Mouse (Mus musculus) MEL (cell line): Measurements from ENCODE around the gene Poldip2.

ENCODE experiments used
- CTCF ChIP-seq, 3 experiments: IDR thresholded peaks in 2 of 3; conservative IDR thresholded peaks in 1 of 3; 2 replicates each; pipeline ENCODE4 v1.5.1; 2011 to 2012; ENCODE audit warnings: low read length in 3 of 3, low read depth in 2 of 3, mild to moderate bottlenecking in 2 of 3, improper control_type of control experiment in 1 of 3, inconsistent platforms in 1 of 3, mixed read lengths in 1 of 3, moderate library complexity in 1 of 3; ENCODE audit not compliant: control insufficient read depth in 1 of 3, insufficient read depth in 1 of 3, poor library complexity in 1 of 3, severe bottlenecking in 1 of 3
- POLR2AphosphoS2 ChIP-seq: IDR thresholded peaks from 2 replicates; pipeline ENCODE4 v1.6.1; 2011; ENCODE audit warnings: low read length, improper control_type of control experiment

- peak in 1 of 3 experiments; percentile 44; a peak in 2 of 6 replicates for TF ChIP-seq CTCF (IDR thresholded peaks at IDR 0.05 in 2 of 3, conservative IDR thresholded peaks at IDR 0.05 in 1 of 3; ENCODE audit: control insufficient read depth in 1 of 3, insufficient read depth in 1 of 3, low read depth in 2 of 3, low read length in 3 of 3, poor library complexity in 1 of 3, severe bottlenecking in 1 of 3)
- peak; percentile 77; the same call in 1 of the 2 replicates for TF ChIP-seq POLR2AphosphoS2
Measured at GRCm38 (mm10) chr11:78544449-78545111, 32.6 kb downstream of the Poldip2 start.
